Mouse (Mus musculus) midbrain, embryonic 13.5 days (tissue): ENCODE measurements around the gene Syne2. TPM values are rescaled to one million over a fixed set of nuclear protein-coding genes. Genes with fewer than 3 reads are reported as not detected.

Experiments
- ATAC-seq: fragments of 200-750 bp; cut with Nextera tagmentation; 2 replicates; pipeline ENCODE4 v1.8.0; 2017; ENCODE audit warnings: mild to moderate bottlenecking, moderate TSS enrichment, moderate library complexity
- H3K27ac ChIP-seq: fragments of 300-500 bp; sonication (generic); 2 replicates; pipeline ENCODE4 v1.5.1; 2015; ENCODE audit warnings: inconsistent platforms, mild to moderate bottlenecking, moderate library complexity
- H3K27me3 ChIP-seq: fragments of 300-500 bp; sonication (generic); 2 replicates; pipeline ENCODE4 v1.6.1; 2015; ENCODE audit warnings: mild to moderate bottlenecking, inconsistent platforms
- H3K36me3 ChIP-seq: fragments of 300-500 bp; sonication (generic); 2 replicates; pipeline ENCODE4 v1.6.1; 2015; ENCODE audit warnings: mild to moderate bottlenecking, inconsistent platforms
- H3K4me1 ChIP-seq: fragments of 300-500 bp; sonication (generic); replicated peaks from 2 replicates; pipeline ENCODE4 v1.6.1; 2015; ENCODE audit warnings: inconsistent platforms
- H3K4me2 ChIP-seq: fragments of 300-500 bp; sonication (generic); replicated peaks from 2 replicates; pipeline ENCODE4 v1.6.1; 2015; ENCODE audit warnings: moderate library complexity, mild to moderate bottlenecking, inconsistent platforms
- H3K4me3 ChIP-seq: fragments of 300-500 bp; sonication (generic); replicated peaks from 2 replicates; pipeline ENCODE4 v1.5.1; 2015; ENCODE audit warnings: mild to moderate bottlenecking, inconsistent platforms
- H3K9ac ChIP-seq: fragments of 300-500 bp; sonication (generic); replicated peaks from 2 replicates; pipeline ENCODE4 v1.6.1; 2015; ENCODE audit warnings: mild to moderate bottlenecking, inconsistent platforms
- H3K9me3 ChIP-seq: fragments of 300-500 bp; sonication (generic); 2 replicates; pipeline ENCODE4 v1.6.1; 2016; ENCODE audit warnings: mild to moderate bottlenecking, inconsistent platforms
- WGBS: fragments of 180-500 bp; shearing (Covaris S2); methylation state at CpG from one replicate; pipeline ENCODE4 v1.1.7; 2015; 5-methylcytosine and 5-hydroxymethylcytosine counted together
- polyA plus RNA-seq: library from polyadenylated mRNA; unstranded; fragments of >200 nt; fragmentation: Nextera tagmentation; extraction: Ambion mirVana; gene quantifications from 2 replicates; pipeline ENCODE4 v1.2.1, GENCODE M21; 2015

Syne2 gene
- polyA plus RNA-seq, 1 experiment from 2014 or later, result 84.4 TPM

DNA sequence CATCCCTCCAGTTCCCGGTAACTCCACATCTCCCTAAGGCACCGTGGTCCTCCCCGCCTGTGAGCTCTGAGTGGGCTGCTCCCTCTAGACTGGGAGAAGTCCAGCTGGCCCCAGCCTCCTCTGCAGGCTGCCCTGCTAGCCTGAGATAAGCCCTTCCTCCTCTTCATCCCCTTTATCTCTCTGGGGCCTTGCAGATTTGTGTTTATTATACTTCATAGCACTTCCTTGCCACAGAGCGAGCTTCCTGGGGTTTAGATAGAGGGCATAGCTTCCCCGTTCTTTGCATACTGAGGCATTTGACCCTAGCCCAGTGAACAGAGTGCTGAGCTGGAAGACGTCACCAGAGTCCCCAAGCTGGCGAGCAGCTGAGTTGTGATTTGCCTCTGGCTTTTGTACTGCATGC is 37.1 kb downstream of the Syne2 start:
- no peak overlapping the region for H3K9ac ChIP-seq
- ATAC-seq, result peak; percentile 67
- H3K27me3 ChIP-seq, result no peaks in the 10 kb centered on the region
- WGBS, result 34% methylated on average over 7 of the region's 7 CpGs
- H3K4me3 ChIP-seq, result no peak overlapping the region
- H3K4me2 ChIP-seq, result no peak overlapping the region
- no peaks in the 10 kb centered on the region for H3K9me3 ChIP-seq
- H3K27ac ChIP-seq, result peak overlapping the region; percentile 53; the same call in 1 of the 2 replicates
- H3K4me1 ChIP-seq, result peaks cover 31% of the 10 kb centered on the region
- no peaks in the 10 kb centered on the region for H3K36me3 ChIP-seq

DNA sequence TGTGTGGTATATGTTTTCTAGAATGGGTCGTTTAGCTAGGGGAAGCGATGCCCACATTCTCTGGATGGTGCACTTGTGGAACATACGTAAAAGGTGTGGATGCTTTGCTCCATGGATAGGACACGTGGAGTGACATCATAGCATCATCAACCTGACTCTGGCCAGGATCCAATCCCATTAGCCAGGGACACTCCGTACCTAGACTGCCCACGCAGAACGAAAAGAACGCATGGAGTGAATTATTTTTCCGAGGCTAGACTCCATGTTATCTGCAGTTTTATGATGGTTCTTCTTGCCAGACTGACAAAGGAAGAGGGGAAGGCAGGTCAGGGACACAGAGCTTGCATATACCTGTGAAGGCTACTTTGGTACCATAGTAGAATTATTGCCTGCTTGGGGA is 37.7 kb downstream of the Syne2 start:
- 0 out of 2 replicates have a peak overlapping the region, but pooled peaks have one; percentile 53 for H3K27ac ChIP-seq
- H3K9me3 ChIP-seq, result no peaks in the 10 kb centered on the region
- whole genome bisulfite sequencing, result 86% methylated on average over 9 of the region's 9 CpGs
- no peak overlapping the region for H3K9ac ChIP-seq
- H3K27me3 ChIP-seq, result no peaks in the 10 kb centered on the region
- H3K4me3 ChIP-seq, result no peak overlapping the region
- no peak for ATAC-seq
- H3K36me3 ChIP-seq, result no peaks in the 10 kb centered on the region
- no peak overlapping the region for H3K4me2 ChIP-seq
- H3K4me1 ChIP-seq, result peaks cover 31% of the 10 kb centered on the region

DNA sequence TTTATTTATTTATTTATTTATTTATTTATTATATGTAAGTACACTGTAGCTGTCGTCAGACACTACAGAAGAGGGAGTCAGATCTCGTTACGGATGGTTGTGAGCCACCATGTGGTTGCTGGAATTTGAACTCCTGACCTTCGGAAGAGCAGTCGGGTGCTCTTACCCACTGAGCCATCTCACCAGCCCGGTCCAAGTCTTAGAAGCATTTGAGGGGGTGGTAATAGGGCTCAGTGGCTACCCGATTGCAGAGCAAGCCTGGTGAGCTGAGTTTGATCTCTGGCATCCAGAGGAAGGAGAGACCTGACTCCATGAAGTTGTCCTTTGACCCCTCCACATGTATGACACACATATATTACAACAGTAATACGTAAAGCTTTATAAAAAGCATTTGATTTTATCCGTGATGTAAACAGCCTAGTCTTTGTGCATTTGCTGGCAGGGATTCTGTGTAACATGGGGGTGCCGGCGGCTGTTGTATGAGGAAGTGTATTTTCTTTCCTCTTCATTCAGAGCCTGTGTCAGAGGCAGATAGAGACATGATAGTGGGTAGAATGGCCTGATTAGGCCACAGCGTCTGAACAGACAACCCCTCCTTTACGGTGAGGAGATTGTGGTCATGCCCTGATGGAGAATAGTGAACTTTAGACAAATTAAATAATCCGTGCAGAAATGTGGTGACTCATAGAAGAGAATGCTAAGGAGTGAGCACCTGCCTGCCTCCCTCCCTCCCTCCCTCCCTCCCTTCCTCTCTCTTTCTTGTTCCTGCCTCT is 38.3 kb downstream of the Syne2 start:
- Histone ChIP-seq H3K27me3 (no peaks in the 10 kb centered on the region), H3K27ac (no peak overlapping the region), H3K4me2 (no peak overlapping the region), H3K36me3 (no peaks in the 10 kb centered on the region), H3K9me3 (no peaks in the 10 kb centered on the region), H3K4me3 (no peak overlapping the region), H3K4me1 (peaks cover 31% of the 10 kb centered on the region), H3K9ac (no peak overlapping the region)
- ATAC-seq, result peak; percentile 38; the same call in 1 of the 2 replicates
- WGBS, result 76% methylated on average over 14 of the region's 14 CpGs

DNA sequence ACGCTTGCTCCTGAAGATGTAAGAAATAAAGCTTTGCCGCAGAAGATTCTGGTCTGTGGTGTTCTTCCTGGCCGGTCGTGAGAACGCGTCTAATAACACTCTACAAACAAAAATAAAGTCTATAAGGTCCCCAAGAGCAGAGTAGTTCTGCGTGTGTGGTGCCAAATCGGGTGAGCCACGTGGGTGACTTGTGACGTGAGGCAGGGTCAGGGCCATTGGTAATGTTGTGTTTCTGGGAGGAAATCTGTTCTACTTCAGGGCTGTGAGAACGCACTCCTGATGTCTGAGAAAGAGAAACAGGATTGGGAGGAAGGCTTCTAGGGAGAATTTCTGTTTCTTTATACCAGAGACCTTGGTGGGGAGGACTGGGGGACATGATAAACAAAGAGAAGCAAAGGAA is 42.0 kb downstream of the Syne2 start:
- H3K36me3 ChIP-seq, result no peaks in the 10 kb centered on the region
- no peaks in the 10 kb centered on the region for H3K27me3 ChIP-seq
- WGBS, result 90% methylated on average over 10 of the region's 11 CpGs
- H3K9ac ChIP-seq, result no peak overlapping the region
- H3K9me3 ChIP-seq, result no peaks in the 10 kb centered on the region
- H3K4me2 ChIP-seq, result no peak overlapping the region
- H3K4me3 ChIP-seq, result no peak overlapping the region
- no peak overlapping the region for H3K27ac ChIP-seq
- no peak for ATAC-seq
- H3K4me1 ChIP-seq, result peaks cover 13% of the 10 kb centered on the region

DNA sequence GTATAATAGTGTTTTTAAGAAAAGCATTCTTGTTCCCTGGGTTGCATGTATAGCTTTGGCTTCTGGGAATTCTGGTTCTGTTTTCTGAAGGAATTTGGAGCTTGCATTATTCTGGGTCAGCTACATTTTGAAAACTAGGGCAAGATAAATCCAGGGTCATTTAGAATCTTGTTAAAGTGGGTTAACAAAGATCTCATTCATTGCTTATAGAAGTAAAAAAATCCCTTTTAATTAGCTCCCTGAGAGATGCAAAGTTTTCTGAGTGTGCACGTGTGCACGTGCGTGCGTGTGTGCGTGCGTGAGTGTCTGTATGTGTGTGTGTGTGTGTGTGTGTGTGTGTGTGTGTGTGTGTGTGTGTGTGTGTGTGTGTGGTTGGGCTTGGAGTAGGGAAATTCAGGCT is 42.9 kb downstream of the Syne2 start:
- Histone ChIP-seq H3K4me1 (peaks cover 8% of the 10 kb centered on the region), H3K4me2 (no peak overlapping the region), H3K27me3 (no peaks in the 10 kb centered on the region), H3K4me3 (no peak overlapping the region), H3K36me3 (no peaks in the 10 kb centered on the region), H3K27ac (no peak overlapping the region), H3K9me3 (no peaks in the 10 kb centered on the region), H3K9ac (no peak overlapping the region)
- ATAC-seq, result no peak
- WGBS, result 75% methylated on average over 6 of the region's 6 CpGs

DNA sequence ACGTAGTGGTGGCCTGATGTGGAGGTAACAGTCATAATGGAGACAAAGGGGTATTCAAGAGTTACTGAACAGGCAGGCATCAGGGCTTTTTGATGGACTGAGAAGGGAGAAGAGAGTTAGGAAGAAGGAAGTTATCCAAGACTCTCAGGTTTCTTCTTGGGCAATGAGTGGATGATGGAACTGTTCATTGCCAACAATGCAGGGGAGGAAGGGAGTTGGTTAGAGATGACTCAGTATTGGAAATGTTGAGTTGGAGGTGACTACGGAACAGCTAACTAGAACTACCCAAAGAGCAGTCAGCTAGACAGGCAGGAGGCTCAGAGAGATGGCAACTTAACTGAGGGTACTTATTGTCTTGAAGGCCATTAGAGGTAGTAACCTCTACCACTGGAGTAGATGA is 47.2 kb downstream of the Syne2 start:
- no peak overlapping the region for H3K4me3 ChIP-seq
- H3K9ac ChIP-seq, result no peak overlapping the region
- H3K27me3 ChIP-seq, result no peaks in the 10 kb centered on the region
- no peak overlapping the region for H3K27ac ChIP-seq
- H3K9me3 ChIP-seq, result no peaks in the 10 kb centered on the region
- WGBS, result 88% methylated on average over 2 of the region's 2 CpGs
- no peak for ATAC-seq
- no peak overlapping the region for H3K4me2 ChIP-seq
- H3K4me1 ChIP-seq, result peaks cover 10% of the 10 kb centered on the region
- H3K36me3 ChIP-seq, result no peaks in the 10 kb centered on the region

DNA sequence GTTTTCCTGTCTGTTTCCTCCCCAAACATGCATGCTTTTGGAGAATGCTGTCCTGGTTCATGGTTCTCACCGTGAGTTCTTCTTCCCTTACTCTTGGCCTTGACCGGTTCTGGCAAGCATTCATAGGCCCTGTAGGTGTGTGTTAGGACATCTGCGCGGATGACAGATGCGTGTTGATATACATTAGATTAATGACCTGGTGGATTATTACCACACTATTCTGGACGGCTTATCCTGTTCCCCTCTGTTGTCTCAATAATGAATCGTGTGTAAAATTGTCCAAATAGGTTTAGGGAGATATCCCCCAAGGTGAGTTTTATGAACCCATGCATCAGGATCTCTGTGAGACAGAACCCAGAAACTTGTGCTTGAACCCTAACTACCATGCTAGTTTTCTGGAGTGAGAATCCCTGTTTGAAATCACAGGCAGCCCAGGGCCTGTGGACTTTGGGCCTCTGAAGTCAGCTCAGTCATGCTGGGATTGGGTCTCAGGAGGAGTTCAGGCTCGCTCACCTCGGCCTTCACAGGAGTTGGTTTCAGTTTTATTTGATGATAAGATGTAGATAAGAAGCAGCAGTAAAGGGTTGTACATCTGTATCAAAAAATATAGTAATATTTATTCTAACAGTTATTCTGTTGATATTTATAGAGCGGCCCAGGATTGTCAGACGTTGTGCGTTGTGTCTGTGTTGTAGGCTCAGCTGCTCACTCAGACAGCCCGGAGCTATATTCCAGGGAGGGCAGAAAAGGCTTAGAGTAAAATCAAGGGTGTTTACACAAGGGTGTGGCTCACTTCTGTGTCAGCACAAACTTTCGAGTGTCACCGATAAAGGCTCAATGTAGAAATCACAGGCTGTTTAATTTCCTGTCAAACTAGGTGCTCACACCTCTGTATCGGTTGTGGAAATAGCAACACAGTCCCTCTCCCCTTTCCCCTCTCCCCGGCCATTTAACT is 48.8 kb downstream of the Syne2 start:
- ATAC-seq, result no peak

DNA sequence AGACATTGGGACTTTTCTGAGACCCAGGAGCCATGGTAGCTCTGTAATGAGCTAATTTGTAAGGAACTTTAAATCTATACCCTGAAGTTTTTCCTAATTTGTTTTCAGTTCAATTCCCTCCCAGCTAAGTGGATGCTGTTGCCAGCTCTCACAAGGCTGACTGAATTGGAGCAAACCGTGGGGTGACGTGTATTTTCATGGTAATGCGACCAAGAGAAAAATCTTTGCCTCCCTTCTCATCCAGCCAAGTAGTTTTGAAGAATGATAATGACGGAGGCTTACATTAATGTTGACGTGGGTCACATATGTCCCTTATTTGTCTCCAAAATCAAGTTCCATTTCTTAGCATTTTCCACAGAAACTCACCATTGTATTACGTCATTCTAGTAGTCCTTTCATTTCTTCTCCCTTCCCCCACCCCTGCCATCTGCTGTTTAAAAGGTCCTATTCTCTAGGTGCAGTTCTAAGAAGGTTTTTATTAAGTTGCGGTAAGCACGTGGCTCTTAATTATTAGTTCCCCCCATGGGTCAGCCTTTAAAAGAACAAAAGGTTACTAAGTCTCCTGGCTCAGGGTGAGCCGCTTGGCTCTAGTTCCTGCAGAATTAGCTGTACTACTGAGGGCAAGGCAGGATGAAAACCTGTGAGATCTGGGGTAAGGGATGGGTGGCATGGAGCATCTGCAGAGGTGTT is 55.8 kb downstream of the Syne2 start:
- WGBS, result 5% methylated on average over 9 of the region's 9 CpGs
- Histone ChIP-seq H3K27ac (peak overlapping the region; percentile 61), H3K4me3 (no peak overlapping the region), H3K9me3 (no peaks in the 10 kb centered on the region), H3K36me3 (no peaks in the 10 kb centered on the region), H3K4me2 (peak overlapping the region; percentile 38), H3K9ac (peak overlapping the region; percentile 39; the same call in 1 of the 2 replicates), H3K27me3 (no peaks in the 10 kb centered on the region), H3K4me1 (peaks cover 30% of the 10 kb centered on the region)
- ATAC-seq, result peak; percentile 77

More for the DNA sequence above, 48.8 kb downstream of the Syne2 start:
- Histone ChIP-seq H3K4me3 (no peak overlapping the region), H3K27me3 (no peaks in the 10 kb centered on the region), H3K36me3 (no peaks in the 10 kb centered on the region), H3K9ac (no peak overlapping the region), H3K9me3 (no peaks in the 10 kb centered on the region), H3K27ac (no peak overlapping the region), H3K4me1 (peaks cover 10% of the 10 kb centered on the region), H3K4me2 (no peak overlapping the region)
- 88% methylated on average over 17 of the region's 17 CpGs for WGBS

DNA sequence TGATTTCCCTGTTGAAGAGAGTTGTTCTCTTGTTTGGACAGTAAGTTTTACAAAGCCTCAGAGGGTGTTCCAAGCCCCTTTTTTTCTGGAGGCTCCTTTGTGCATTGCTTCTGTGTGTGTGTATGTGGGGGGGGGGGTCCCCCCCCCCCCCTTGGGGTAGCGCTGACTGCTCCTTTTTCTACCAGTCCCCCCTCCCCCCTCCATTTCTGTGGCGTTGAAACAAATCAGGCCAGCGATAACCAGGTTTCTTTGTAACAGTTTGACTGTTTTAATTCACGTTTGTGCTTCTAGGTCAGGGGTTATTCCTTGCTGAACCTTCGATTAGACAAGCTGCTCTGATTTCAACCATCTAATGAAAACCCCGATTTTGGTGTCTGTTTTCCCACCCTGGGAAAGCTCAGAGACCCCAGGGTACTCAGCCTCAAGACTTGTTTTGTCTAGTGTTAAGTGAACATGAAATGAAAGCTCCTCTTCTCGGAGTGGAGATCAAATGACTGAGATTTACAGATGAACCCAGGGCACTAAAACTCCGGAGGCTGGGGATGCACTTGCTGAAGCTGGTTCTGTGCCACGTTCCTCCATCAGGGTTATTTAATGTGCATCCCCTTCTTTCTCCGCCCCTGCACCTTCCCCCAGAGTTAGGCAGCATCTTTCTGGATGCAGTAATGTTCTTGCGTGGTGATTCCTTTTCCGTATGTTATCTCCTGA is 56.5 kb downstream of the Syne2 start:
- H3K36me3 ChIP-seq, result peaks cover 2% of the 10 kb centered on the region; the same call in 1 of the 2 replicates
- H3K9me3 ChIP-seq, result no peaks in the 10 kb centered on the region
- peak overlapping the region; percentile 39; the same call in 1 of the 2 replicates for H3K9ac ChIP-seq
- H3K4me2 ChIP-seq, result peak overlapping the region; percentile 38
- no peak overlapping the region for H3K4me3 ChIP-seq
- ATAC-seq, result peak; percentile 55; the same call in 1 of the 2 replicates
- H3K4me1 ChIP-seq, result peaks cover 22% of the 10 kb centered on the region
- WGBS, result 16% methylated on average over 12 of the region's 12 CpGs
- peak overlapping the region; percentile 61 for H3K27ac ChIP-seq
- H3K27me3 ChIP-seq, result no peaks in the 10 kb centered on the region

DNA sequence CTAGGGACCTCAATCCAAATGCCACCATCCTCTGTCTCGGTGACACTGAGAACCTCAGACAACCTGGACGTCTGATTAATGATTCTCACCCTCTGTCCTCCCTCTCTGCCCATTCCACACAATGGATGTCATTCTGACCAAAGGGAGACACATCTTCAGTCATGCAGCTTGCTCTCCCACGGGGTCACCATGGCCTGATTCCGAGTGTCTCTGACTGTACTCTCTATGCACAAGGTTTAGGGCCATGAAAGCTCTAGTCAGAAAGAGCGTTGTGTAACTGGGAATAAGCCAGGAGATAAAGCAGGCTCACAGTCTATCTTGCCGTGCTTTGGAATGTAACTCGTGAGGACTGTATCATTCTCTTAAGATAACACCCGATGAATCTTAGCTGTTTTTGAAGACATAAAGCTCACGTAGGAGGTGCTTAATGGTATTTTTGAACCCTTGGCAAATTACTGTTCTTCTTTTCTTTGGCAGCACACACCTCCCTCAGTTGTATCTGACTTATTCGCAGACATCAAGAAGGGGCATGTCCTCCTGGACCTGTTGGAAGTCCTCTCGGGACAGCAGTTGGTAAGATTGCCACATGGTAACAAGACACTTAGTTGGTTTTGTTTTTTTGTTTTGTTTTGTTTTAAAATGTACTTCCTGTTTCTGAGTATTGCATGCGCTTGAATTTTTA is 61.8 kb downstream of the Syne2 start:
- Histone ChIP-seq H3K4me1 (peaks cover 5% of the 10 kb centered on the region), H3K36me3 (peaks cover 35% of the 10 kb centered on the region), H3K9ac (no peak overlapping the region), H3K27ac (no peak overlapping the region), H3K27me3 (no peaks in the 10 kb centered on the region), H3K9me3 (no peaks in the 10 kb centered on the region), H3K4me2 (no peak overlapping the region), H3K4me3 (no peak overlapping the region)
- 90% methylated on average over 12 of the region's 12 CpGs for WGBS
- no peak for ATAC-seq

DNA sequence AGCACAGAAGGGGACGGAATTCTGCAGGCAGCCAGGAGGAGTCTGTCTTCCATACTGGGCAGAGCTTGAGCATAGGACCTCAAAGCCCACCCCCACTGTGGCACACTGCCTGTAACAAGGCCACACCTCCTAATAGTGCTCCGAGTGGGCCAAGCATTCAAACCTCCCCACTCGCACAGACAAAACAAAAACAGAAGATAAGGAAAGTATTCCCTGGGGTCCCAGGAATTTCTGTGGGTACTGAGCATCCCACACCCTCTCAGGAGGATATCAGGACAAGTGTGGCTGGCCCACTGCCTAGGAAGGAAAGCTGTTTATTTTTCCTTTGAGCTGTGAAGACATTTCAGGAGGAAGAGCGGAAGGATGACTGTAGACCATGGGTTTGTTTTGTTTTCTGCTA is 63.6 kb downstream of the Syne2 start:
- H3K9ac ChIP-seq, result no peak overlapping the region
- H3K27ac ChIP-seq, result no peak overlapping the region
- H3K4me3 ChIP-seq, result no peak overlapping the region
- peaks cover 40% of the 10 kb centered on the region for H3K36me3 ChIP-seq
- H3K9me3 ChIP-seq, result no peaks in the 10 kb centered on the region
- 81% methylated on average over 4 of the region's 4 CpGs for WGBS
- no peak overlapping the region for H3K4me2 ChIP-seq
- H3K27me3 ChIP-seq, result no peaks in the 10 kb centered on the region
- ATAC-seq, result no peak
- H3K4me1 ChIP-seq, result no peaks in the 10 kb centered on the region
